Mouse (Mus musculus) kidney, adult 18-20 months (tissue): ENCODE results near the gene Ccn6.
"Not testable (repeated sequence)": the region's sequence is repeated elsewhere in the genome, so short reads cannot be mapped to it uniquely, and the experiment has no call there.

Experiments
- DNase-seq: peaks from one replicate; pipeline ENCODE4 v3.0.0; 2021

The Ccn6 gene

GRCm38 (mm10) chr10:39163694-39164093 is at the start of gene Ccn6:
Gene Ccn6, minus strand, starts transcription at chr10:39163794.
- no peak for DNase-seq

DNA sequence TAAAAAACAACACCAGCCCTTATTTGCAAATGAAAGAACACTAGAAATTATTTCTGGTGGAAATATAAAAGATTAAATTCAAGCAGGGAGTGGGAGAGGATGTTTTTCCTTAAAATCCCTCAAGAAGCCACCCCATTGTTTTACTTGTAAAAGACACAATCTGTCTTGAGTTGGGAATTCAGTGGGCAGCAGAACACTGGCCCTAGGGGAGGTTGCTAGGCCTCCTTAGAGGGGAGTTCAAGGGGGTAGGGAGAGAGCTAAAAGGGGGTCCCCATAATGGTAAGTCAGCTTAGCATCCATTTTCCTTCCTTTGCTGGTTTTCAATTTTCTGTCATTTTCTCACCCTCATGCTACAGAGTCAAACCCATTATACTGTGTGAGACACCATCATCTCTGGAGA is 46.4 kb upstream of the Ccn6 start:
- no peak for DNase-seq

DNA sequence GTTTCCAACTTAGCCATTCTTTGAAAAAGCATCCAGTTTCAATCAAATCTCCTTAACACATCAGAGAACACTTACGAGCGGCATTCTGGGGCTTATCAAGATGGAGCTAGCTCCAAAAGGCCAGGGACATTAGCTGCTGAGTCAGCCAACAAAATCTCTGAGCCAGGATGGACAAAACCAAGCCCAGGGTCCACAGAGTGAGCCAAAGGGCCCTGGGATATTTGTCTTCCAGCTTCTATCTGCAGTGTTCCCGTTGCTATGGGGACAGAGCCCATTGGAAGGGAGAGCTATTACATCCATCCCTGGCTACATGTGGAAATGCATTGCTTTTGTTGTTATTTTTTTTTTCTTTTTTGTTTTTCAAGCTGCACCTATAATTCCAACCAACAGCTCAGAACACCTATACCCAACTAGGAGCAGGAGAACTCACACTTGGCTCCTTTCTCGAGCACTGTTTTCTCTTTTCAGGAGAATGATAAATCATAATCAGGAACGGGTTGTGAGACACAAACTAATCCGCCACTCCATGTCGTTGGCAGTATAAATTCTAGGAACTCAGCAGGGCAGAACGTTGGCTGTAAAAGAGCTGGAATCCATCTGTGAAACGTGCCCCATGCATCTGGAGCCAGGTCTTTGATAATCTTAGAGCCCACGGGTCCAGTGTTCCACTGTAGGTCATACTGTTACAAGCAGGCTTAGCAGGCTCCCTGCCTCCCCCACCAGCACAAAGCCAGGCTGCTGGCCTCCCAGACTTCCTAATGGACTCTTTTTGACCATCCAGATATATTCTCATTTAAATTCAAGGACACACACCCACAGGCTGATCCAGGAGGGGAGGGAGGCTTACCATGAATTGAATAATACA is 45.8 kb upstream of the Ccn6 start:
- no peak for DNase-seq

GRCm38 (mm10) chr10:39208712-39209111 is 45.1 kb upstream of the Ccn6 start:
- DNase-seq, result no peak

- DNase-seq, result no peak
Observed at GRCm38 (mm10) chr10:39207310-39207855, 43.8 kb upstream of the Ccn6 start.

DNA sequence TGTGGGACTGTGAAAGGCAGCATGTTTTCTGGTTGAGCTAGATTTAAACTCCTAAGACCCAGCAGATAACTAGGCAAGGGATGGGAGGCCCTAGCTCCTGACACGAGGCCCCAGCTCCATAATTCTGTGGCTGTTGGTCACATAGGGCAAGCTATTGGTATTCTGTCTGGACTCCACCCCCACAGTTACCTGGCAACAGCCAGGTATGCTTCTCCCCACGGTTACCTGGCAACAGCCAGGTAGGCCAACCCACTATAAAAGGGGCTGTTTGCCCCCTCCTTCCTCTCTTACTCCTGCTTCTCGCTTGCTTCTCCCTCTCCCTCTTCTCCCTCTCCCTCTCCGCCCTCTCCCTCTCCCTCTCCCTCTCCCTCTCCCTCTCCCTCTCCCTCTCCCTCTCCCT is 38.9 kb upstream of the Ccn6 start:
- no peak for DNase-seq

- DNase-seq, result not testable (repeated sequence)
Observed at GRCm38 (mm10) chr10:39198216-39198615, 34.6 kb upstream of the Ccn6 start.

DNA sequence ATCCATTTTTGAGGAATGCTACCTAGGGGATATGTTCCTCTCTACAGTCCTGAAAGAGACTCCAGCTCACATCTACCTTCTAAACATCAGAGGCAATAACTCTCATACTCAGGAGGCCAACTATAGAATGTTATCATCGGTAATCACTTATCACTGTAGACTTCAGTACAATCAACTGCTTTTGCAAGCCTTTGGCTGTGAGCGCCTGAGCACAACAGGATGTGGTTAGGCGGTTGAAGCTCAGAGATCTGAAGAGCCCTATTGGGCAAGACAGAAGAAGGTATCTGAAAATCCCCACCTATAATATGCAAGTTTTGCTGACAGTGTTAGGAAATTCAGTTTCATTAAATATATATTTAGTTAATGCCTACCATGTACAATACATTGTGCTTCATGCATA is 29.1 kb upstream of the Ccn6 start:
- no peak for DNase-seq

GRCm38 (mm10) chr10:39185545-39185906 is 21.9 kb upstream of the Ccn6 start:
- DNase-seq, result no peak

DNA sequence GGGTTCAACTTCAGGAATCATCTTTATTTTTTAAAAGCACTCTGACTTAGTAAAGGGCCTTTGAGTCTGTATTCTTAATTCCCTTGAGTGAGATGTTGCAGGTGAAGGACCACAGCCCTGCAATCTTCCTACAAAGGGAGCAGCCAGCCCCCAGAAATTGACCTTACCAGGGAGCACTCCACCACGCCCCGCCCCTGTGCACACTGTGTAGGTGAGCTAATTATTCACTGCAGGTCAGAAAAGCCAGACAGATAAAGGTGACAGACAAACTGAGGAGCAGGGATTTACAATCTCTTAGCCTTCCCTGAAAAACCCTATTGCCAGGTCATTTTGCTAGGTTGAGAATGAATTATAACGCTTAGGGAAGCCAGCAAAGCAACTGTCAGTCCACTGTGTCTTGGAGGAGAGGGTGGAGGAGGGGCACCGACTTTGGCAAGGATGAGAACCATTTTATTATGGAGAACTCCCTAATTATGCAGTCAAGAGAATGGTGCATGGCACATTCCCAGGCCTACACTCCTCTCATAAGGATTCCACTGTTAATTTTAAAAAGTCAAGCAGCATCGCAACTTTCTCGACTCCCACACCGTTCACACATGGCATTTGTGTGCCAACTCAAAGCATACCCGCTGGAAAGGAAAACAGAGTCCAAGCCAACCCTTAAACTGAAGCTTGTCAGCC is 21.4 kb upstream of the Ccn6 start:
- DNase-seq, result no peak

DNA sequence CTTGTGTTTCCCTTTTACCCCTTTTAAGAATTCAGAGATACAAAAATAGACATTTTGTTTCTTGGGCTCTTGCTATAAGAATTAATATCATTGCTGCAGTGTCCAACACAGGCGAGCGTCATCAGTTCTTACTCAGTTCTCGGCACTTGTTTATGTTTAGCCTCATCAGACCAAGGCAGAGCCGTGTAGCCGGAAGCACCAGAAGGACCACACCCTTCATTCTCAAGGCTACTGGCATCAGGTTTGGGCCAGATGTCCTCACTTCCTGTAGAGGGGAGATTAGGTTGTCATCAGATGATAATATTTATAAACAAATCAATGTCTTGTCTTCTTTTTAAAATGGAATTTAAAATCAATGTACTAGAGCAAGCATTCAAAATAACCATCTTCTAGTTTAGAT is 13.4 kb upstream of the Ccn6 start:
- no peak for DNase-seq

DNA sequence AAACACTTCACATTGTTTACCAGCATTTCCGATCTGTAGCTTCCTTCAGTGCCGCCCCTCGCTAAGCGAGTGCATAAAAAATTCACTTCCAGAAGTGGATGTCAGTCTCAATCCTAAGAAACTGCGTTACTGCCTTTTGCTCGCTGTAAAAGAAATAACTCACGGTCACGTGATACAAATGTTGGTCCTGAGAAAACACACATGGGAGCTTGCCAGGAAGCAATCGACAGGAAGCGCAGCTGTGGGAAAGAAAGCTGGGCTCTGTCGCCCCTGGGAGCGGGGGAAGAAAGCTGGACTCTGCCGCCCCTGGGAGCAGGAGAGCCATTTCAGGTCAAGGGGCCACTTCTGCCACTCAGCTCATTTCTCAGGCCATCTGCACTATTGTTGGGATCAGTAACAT is 9.5 kb upstream of the Ccn6 start:
- peak; percentile 27 for DNase-seq

GRCm38 (mm10) chr10:39172540-39172931 is 8.9 kb upstream of the Ccn6 start:
- DNase-seq, result peak; percentile 5

- peak; percentile 85 for DNase-seq
Observed at GRCm38 (mm10) chr10:39171603-39172539, 8.3 kb upstream of the Ccn6 start.

- peak; percentile 90 for DNase-seq
Observed at GRCm38 (mm10) chr10:39171134-39171533, 7.5 kb upstream of the Ccn6 start.

DNA sequence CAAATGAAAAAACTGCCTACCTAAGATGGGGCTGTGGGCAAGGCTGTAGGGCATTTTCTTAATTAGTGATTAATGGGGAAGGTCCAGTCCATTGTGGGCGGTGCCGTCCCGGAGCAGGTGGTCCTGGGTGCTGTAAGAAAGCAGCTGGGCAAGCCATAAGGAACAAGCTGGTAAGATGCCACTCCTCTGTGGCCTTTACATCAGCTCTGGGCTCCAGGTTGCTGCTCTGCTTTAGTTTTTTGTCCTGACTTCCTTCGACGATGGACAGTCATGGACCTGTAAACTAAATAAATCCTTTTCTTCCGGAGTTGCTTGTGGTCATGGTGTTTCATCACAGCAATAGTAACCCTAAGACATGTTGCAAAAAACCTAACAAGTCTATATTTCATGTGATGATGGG is 7.1 kb upstream of the Ccn6 start:
- no peak for DNase-seq

GRCm38 (mm10) chr10:39170181-39170580 is 6.6 kb upstream of the Ccn6 start:
- DNase-seq, result peak; percentile 71

DNA sequence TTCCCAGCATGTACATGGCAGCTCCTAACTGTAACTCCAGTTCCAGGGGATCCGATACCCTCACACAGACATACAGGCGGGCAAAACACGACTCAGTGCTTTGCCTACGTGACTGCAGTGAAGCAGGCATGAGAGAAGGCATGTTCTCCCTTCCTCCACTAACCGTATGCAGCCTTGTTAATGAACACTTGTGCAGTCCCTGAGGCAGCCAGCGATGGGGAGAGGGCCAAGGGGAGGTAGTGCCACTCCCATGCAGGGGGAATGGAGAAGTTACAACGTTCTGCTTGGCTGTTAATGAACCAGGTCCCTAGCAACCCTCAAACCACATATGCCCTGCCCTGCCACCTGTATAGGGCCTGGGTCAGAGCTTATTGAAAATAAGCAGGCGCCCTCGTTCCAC is 6.0 kb upstream of the Ccn6 start:
- DNase-seq, result peak; percentile 4

- DNase-seq, result no peak
Observed at GRCm38 (mm10) chr10:39167611-39168010, 4.0 kb upstream of the Ccn6 start.

GRCm38 (mm10) chr10:39165632-39166115 is 2.1 kb upstream of the Ccn6 start:
- DNase-seq, result no peak

DNA sequence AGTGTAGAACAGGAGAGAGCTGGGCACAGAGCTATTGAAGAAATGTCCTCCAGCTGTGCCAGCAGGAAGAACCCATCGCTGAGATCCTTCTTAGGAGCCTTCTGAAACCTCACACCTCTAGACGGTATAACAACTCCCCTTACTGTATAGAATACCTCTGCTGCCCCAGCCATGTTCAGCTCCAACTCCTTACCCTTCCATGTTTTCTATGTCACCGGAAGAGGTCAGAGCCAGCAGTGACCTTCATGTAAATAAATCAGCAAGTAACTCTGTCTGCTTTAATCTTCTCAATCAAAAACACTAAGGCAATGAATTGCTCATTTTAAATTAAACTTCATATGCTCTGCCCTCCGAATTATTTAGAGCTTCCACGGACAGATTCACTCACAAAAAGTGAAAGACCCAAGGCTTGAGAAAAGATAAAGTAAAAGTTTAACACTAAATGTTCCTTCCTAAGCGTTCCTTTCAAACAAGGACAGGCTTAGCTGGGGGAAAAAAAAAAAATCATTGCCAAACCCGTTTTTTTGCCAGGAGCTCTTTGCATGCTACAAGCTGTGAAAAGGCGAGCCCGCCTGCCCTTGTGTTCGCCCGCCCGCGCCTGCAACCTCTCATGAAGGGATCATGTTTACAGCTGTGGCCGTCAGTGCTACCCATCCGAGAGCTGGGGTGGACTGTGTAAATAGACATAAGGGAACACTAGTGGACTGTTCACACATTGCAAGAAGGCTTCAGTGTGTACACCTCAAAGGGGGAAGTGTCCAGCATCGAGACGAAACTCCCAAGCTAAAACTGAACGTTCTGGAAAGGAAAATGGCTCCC is 719 bp downstream of the Ccn6 start:
- peak; percentile 16 for DNase-seq

DNA sequence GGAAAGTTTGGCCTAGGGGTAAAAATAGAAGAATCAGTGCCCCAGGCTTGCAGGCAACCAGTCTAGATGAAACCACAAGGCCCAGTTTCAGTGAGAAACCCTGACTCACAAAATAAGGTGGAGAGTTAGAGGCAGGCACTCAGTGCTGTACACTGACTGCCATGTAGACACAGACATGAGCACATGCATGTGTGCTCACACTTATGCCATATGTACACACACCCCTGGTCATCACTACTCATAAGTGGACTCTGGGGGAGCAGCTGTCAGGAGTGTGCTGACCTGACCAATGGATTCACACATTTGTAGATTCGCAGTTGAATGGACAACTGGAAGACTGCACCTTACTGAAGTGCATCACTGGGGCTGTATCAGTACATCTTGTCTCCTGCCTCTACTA is 2.2 kb downstream of the Ccn6 start:
- no peak for DNase-seq
